Mouse (Mus musculus) cerebellum, adult 11 months (tissue): ENCODE measurements around the gene Sufu.

Experiments used
- DNase-seq: peaks from one replicate; pipeline ENCODE4 v3.0.0; 2022

The Sufu gene

DNA sequence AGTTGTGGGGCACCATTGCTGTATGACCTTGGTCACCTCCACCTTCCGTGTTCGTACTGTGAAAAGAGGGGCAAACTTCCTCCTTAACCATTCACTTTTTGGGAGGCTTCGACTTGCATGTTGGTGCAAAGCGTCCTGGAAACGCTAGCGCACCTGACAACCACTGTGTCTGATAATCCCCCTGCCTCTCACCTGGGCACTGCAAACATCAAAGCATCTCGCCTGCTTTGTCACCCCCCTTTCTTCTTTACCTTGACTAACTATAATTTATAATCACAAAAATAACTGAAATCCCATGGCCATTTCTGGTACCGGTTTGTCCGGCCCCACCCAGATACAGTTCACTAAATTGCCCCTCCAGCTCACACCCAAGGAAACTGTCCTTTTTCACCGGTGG lies 2.0 kb upstream of the Sufu start:
- DNase-seq: no peak

GRCm38 (mm10) chr19:46395109-46396009 lies 1.3 kb upstream of the Sufu start, which contains the start of gene Actr1a:
Actr1a (minus strand) TSS chr19:46395748.
- DNase-seq: peak; percentile 96

DNA sequence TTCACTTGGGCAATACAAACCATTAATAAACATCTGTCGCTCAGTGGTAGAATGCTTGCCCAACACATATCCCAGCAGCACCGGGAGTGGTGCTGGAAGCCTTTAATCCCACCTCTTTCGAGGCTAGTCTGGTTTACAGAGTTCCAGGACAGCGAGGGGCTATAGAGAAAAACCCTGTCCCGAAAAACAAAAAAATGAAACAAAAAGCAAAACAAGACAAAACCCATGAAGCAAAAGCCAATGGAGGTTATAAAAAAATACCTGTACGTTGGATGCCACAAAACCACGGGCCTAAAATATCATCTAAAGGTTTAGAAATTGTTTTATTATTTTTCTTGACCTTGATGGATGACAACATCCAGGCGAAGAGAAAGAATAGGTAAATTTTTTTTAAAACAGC lies 587 bp upstream of the Sufu start:
- no peak for DNase-seq

- no peak for DNase-seq
Measured at GRCm38 (mm10) chr19:46397436-46398001, 823 bp downstream of the Sufu start.

- DNase-seq: no peak
Measured at GRCm38 (mm10) chr19:46398401-46398800, 1.7 kb downstream of the Sufu start.

DNA sequence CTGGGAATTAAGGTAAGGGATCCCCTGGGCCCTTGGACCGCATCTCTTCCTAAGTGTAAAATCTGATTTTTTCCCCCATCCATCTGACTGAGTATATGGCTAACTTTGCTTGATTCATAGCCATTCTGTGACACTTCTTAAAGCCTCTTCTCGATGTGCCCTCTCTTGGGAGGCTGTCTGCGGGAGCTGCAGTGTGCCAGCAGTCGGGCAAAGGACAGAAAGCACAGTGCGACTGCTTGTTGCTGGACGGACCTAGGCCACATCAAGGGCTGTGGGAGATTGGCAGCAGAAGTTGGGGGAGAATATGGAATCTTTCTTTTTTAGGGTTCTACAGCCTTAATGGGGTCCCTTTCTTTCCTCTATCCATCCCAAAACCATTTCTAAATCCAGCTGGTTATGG lies 2.7 kb downstream of the Sufu start:
- no peak for DNase-seq

DNA sequence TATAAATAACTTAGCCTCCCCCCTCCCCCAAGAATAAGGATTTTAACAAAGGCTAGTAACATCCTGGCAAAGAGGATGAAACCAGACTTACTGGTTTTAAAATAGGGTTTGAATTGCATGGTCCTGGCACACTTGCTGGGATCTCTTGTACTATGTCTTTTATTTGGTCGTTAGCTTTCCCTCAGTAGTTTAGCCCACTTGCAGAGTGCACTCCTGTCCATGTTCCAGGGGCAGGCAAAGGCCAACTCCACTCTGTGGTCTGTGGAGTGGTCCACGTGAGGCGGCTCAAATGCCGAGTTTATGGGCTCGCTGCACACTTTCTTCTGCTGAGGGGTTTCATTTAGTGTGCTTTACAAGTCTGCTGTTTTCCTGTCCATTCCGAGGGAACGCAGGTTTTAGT lies 3.2 kb downstream of the Sufu start:
- DNase-seq: no peak

DNA sequence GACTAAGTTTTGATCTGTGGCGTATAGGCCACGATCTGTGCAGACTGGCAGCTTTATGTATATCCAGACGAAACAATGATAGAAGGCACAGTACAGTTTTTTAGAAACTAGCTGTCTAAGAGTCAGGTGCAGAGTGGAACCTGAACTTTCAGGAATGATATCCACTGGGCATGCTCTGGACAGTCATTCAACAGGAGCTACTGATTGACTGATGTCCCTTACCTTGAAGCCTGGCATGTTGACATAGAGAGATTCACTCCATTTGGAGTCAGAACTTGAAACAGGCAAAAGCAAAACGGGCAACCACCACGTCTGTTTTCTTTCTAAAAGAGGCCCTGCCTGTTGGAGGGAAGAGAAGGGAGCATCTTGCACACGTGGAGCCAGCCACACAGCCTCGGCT lies 3.9 kb downstream of the Sufu start:
- DNase-seq: no peak

DNA sequence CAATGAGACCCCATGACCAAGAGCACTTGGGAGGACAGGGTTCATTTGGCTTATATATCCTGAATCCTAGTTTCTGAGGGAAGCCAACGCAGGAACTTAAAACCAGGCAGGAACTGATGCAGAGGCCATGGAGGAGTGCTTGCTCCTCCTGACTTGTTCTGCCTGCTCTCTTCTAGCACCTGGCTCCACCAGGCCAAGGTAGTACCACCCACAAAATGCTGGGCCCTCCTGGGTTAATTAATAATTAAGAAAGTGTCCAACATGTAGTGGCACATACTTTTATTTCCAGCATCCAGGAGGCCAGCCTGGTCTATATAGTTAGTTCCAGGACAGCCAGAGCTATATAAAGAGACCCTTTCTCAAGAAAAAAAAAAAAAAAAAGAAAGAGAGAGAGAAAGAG lies 7.3 kb downstream of the Sufu start:
- no peak for DNase-seq

- DNase-seq: no peak
Measured at GRCm38 (mm10) chr19:46406592-46407386, 10.1 kb downstream of the Sufu start.

- DNase-seq: no peak
Measured at GRCm38 (mm10) chr19:46409506-46409905, 12.8 kb downstream of the Sufu start.

GRCm38 (mm10) chr19:46412056-46412805 lies 15.5 kb downstream of the Sufu start:
- DNase-seq: no peak

GRCm38 (mm10) chr19:46413969-46414368 lies 17.3 kb downstream of the Sufu start:
- no peak for DNase-seq

GRCm38 (mm10) chr19:46414486-46414885 lies 17.8 kb downstream of the Sufu start:
- DNase-seq: no peak

- no peak for DNase-seq
Measured at GRCm38 (mm10) chr19:46416276-46416675, 19.6 kb downstream of the Sufu start.

GRCm38 (mm10) chr19:46418051-46418450 lies 21.4 kb downstream of the Sufu start:
- DNase-seq: no peak

GRCm38 (mm10) chr19:46420410-46420809 lies 23.7 kb downstream of the Sufu start:
- no peak for DNase-seq

DNA sequence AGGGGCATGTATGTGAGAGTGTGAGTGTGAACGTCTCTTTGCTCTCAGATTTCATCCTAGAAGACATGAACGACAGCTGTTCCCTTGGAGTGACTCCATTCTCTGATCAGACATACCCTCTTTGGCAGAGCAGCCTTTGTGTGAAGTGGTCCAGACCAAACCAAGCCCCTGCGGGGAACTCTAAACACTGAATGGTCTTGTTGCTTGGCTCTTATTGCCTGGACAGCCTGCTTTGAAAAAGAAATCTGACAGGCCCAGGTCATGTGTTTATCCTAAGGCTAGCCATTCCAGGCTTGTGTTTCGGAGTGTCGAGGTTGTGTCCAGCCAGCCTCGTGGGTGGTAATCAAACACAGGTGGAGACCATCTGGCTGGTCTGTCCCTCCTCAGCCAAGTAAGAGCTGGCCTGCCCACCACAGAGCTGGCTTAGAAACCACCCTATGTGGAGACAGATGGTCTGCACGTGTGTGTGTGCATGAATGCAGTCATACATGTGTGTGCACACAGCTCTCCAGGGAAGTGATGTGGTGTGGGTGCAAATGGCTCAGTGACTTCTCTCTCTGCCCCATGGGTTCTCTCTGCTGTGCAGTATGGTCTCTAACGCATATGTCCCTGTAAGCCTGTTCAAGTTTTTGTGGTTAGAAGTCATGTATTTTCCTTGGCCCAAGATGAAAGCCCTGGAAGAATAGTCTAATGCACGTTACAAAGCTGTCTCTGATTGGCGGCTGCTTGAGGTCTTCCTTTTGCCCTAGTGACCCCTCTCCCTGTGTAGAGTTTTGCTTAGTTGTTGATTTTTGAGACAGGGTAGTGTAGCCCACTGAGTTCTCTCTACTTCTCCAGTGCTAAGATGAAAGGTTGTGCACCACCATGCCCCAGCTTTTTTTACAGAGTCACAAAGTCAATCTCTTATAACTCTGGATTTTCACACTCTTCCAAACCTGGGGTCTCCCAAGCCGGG lies 26.0 kb downstream of the Sufu start:
- DNase-seq: peak; percentile 85

DNA sequence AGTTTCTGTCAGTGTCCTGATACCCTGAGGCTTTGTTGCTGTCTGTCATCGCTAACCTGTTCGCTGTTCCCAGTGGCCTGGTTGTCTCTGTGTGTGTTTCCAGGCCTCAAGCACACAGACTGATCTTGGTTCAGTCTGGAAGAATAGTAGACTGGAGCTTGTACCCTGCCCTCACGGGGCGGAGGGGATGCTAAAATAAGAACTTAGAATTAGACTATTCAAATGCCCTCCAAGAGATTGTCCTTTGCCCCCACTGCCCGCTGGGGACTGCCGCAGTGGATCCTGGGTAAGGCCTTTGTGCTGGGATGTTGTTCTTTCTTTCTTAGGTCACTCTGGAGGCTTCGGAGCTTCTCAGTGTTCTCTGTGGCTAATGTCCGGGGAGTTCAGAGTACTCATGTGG lies 28.6 kb downstream of the Sufu start:
- no peak for DNase-seq

- no peak for DNase-seq
Measured at GRCm38 (mm10) chr19:46426488-46426887, 29.8 kb downstream of the Sufu start.

- no peak for DNase-seq
Measured at GRCm38 (mm10) chr19:46429250-46429649, 32.6 kb downstream of the Sufu start.

DNA sequence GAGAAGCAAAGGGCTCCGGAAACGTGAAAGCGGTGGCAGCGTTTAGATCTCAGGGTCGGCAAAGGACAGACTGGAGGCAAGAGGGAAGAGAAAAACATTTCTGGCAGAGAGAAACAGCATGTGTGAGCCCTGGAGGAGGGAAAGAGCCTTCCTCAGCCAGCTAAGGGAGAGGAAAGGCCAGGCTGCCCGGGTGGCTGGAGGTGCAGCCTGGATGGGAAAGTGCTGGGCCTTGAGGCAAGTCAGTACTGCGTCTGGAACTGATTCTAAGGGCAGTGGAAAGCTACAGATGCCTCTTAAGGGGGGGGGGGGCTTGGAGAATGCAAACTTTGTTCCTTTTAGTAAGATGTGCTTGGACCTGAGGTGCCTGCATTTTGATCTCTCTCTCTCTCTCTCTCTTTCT lies 37.0 kb downstream of the Sufu start:
- DNase-seq: no peak
